Mouse (Mus musculus) limb, embryonic 13.5 days (tissue): Measurements from ENCODE around the gene Trim30a. TPM values are rescaled to one million over a fixed set of nuclear protein-coding genes. Genes with fewer than 3 reads are reported as not detected.

Experiments
- ATAC-seq: fragments of 200-750 bp; cut with Nextera tagmentation; 2 replicates; pipeline ENCODE4 v1.8.0; 2017; ENCODE audit warnings: low read depth, moderate number of reproducible peaks, moderate TSS enrichment; ENCODE audit not compliant: low FRiP score
- H3K27ac ChIP-seq: fragments of 300-500 bp; sonication (generic); 2 replicates; pipeline ENCODE4 v1.5.1; 2015; ENCODE audit warnings: inconsistent platforms, mild to moderate bottlenecking, moderate library complexity
- H3K27me3 ChIP-seq: fragments of 300-500 bp; sonication (generic); 2 replicates; pipeline ENCODE4 v1.6.1; 2015; ENCODE audit warnings: mild to moderate bottlenecking, inconsistent platforms
- H3K36me3 ChIP-seq: fragments of 300-500 bp; sonication (generic); 2 replicates; pipeline ENCODE4 v1.6.1; 2015; ENCODE audit warnings: inconsistent platforms, mild to moderate bottlenecking, moderate library complexity
- H3K4me1 ChIP-seq: fragments of 300-500 bp; sonication (generic); 2 replicates; pipeline ENCODE4 v1.6.1; 2015; ENCODE audit warnings: inconsistent platforms
- H3K4me2 ChIP-seq: fragments of 300-500 bp; sonication (generic); replicated peaks from 2 replicates; pipeline ENCODE4 v1.6.1; 2015; ENCODE audit warnings: inconsistent platforms, mild to moderate bottlenecking, moderate library complexity
- H3K4me3 ChIP-seq: fragments of 300-500 bp; sonication (generic); 2 replicates; pipeline ENCODE4 v1.5.1; 2015; ENCODE audit warnings: moderate library complexity, mild to moderate bottlenecking, inconsistent platforms
- H3K9ac ChIP-seq: fragments of 300-500 bp; sonication (generic); 2 replicates; pipeline ENCODE4 v1.6.1; 2015; ENCODE audit warnings: mild to moderate bottlenecking, inconsistent platforms
- H3K9me3 ChIP-seq: fragments of 300-500 bp; sonication (generic); 2 replicates; pipeline ENCODE4 v1.6.1; 2016; ENCODE audit warnings: inconsistent platforms
- polyA plus RNA-seq: library from polyadenylated mRNA; unstranded; fragments of >200 nt; fragmentation: Nextera tagmentation; extraction: Ambion mirVana; gene quantifications from 2 replicates; pipeline ENCODE4 v1.2.1, GENCODE M21; 2015

The Trim30a gene
- polyA plus RNA-seq, 1 experiment from 2014 or later, result 1.2 TPM

DNA sequence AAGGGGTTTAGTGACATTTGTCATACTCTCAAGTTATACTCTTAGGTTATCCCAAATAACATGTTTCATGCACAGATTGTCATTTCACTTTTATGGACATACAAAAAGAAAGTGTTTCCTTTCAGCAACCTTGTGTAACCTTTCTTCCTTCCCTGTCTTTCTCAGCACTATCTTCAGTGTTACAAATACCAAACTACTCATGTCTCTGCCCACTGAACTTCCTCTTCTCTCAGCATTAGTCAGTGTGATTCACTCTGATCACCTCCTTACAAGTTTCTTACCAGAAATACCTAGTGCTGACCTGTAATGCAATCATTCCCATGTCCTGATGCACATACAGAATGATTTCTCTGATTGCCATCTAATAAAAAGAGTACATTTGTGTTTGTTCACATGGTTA lies 98.7 kb downstream of the Trim30a start:
- Histone ChIP-seq H3K4me2 (no peak overlapping the region), H3K27me3 (no peaks in the 10 kb centered on the region), H3K27ac (no peak overlapping the region), H3K9me3 (no peaks in the 10 kb centered on the region), H3K36me3 (no peaks in the 10 kb centered on the region), H3K4me1 (no peaks in the 10 kb centered on the region), H3K4me3 (no peak overlapping the region), H3K9ac (no peak overlapping the region)
- no peak for ATAC-seq

Other genes starting within 250 kb of the Trim30a start
- gene Trim6, start 246.4 kb downstream of the Trim30a start, polyA plus RNA-seq, result 1.1 and 1.4 TPM in 2 replicates
- 1.4 TPM in 2 replicates for gene Trim34a, start 220.7 kb downstream of the Trim30a start, polyA plus RNA-seq
- 0.10 and 0.41 TPM in 2 replicates for gene Trim5, start 177.1 kb downstream of the Trim30a start, polyA plus RNA-seq
- 6.1 and 7.1 TPM in 2 replicates for gene Trim12a, start 149.7 kb downstream of the Trim30a start, polyA plus RNA-seq
- gene Trim34b, start 135.7 kb downstream of the Trim30a start, polyA plus RNA-seq, result 0.17 TPM in 1 of 2 replicates, not detected in the other
- 2.4 and 2.7 TPM in 2 replicates for gene Trim12c, start 111.8 kb downstream of the Trim30a start, polyA plus RNA-seq
- gene Trim30b, start 95.3 kb downstream of the Trim30a start, polyA plus RNA-seq, result 0.05 TPM in 1 of 2 replicates, not detected in the other
- 0.22 TPM in 1 of 2 replicates, not detected in the other for gene Trim30c, start 64.4 kb downstream of the Trim30a start, polyA plus RNA-seq
- 0.31 and 0.36 TPM in 2 replicates for gene Trim30d, start 42.7 kb upstream of the Trim30a start, polyA plus RNA-seq
- not detected in 2 replicates for gene Olfr651, start 84.9 kb upstream of the Trim30a start, polyA plus RNA-seq
- not detected in 2 replicates for gene Olfr652, start 95.7 kb upstream of the Trim30a start, polyA plus RNA-seq
- gene Olfr653, start 112.1 kb upstream of the Trim30a start, polyA plus RNA-seq, result not detected in 2 replicates
- not detected in 2 replicates for gene Olfr654, start 121.8 kb upstream of the Trim30a start, polyA plus RNA-seq
- gene Olfr655, start 136.6 kb upstream of the Trim30a start, polyA plus RNA-seq, result not detected in 2 replicates
- gene Olfr656, start 148.8 kb upstream of the Trim30a start, polyA plus RNA-seq, result not detected in 2 replicates
- gene Olfr657, start 159.6 kb upstream of the Trim30a start, polyA plus RNA-seq, result not detected in 2 replicates
- not detected in 2 replicates for gene Olfr658, start 182.1 kb upstream of the Trim30a start, polyA plus RNA-seq
- not detected in 2 replicates for gene Olfr659, start 201.6 kb upstream of the Trim30a start, polyA plus RNA-seq
- not detected in 2 replicates for gene Olfr661, start 221.3 kb upstream of the Trim30a start, polyA plus RNA-seq